Mouse (Mus musculus): Measurements from ENCODE around the gene Rpl14.

DNA sequence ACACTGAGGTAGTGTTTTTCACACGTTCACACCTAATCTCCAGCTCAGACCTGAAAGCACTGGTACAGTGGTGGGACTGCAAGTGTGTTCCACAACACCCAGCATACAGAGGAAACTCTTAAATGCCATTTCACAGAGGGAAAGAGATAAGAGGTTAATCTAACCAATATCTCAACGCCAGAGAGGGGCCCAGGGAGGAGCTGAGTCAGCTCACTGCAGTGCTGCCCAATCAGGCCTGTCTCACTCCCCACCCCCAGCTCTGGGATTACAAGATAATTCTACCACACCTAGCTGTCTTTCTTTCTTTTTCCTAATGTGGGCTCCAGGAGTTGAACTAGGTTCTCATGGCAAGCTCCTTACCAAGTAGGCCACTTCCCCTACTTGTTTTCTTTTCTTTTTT is 2.3 kb upstream of the Rpl14 start:
- no peak for TF ChIP-seq CTCF (IDR thresholded peaks at IDR 0.05; ENCODE audit: low read depth)
- no peak for TF ChIP-seq EP300 (IDR thresholded peaks at IDR 0.05; ENCODE audit: low read depth)
